Mouse (Mus musculus): ENCODE results near the gene Vti1a. TPM values are rescaled to one million over a fixed set of nuclear protein-coding genes. Genes with fewer than 3 reads are reported as not detected.
A peak's percentile ranks its signal among the peaks of the same experiment; 100 is the strongest.

The Vti1a gene
- polyA plus RNA-seq, 1 experiment: 6.8 TPM

- no peak for TF ChIP-seq GATA1 (IDR thresholded peaks at IDR 0.05; ENCODE audit: borderline replicate concordance, low read length)
- TF ChIP-seq FLI1 (IDR thresholded peaks at IDR 0.05; ENCODE audit: low read length): no peak
- Histone ChIP-seq H3K36me3 (replicated peaks; ENCODE audit: low read length) (peaks cover 27% of the 10 kb centered on the region), H3K27me3 (replicated peaks) (no peaks in the 10 kb centered on the region), H3K4me3 (replicated peaks) (no peak overlapping the region), H3K9me3 (no peaks in the 10 kb centered on the region), H3K4me1 (peaks cover 46% of the 10 kb centered on the region)
Measured at GRCm38 (mm10) chr19:55542461-55542860, 226.4 kb downstream of the Vti1a start.

GRCm38 (mm10) chr19:55543188-55543587, 227.1 kb downstream of the Vti1a start:
- no peak for TF ChIP-seq GATA1 (IDR thresholded peaks at IDR 0.05; ENCODE audit: borderline replicate concordance, low read length)
- no peak for TF ChIP-seq FLI1 (IDR thresholded peaks at IDR 0.05; ENCODE audit: low read length)
- no peaks in the 10 kb centered on the region for H3K9me3 ChIP-seq
- H3K4me3 ChIP-seq (replicated peaks): no peak overlapping the region
- peaks cover 24% of the 10 kb centered on the region for H3K36me3 ChIP-seq (replicated peaks; ENCODE audit: low read length)
- H3K4me1 ChIP-seq: peaks cover 46% of the 10 kb centered on the region
- H3K27me3 ChIP-seq (replicated peaks): no peaks in the 10 kb centered on the region

- Histone ChIP-seq H3K27me3 (replicated peaks) (no peaks in the 10 kb centered on the region), H3K9me3 (no peaks in the 10 kb centered on the region), H3K4me1 (peaks cover 56% of the 10 kb centered on the region), H3K4me3 (replicated peaks) (peak overlapping the region; percentile 15), H3K36me3 (replicated peaks; ENCODE audit: low read length) (peaks cover 20% of the 10 kb centered on the region)
- TF ChIP-seq FLI1 (IDR thresholded peaks at IDR 0.05; ENCODE audit: low read length) (no peak), GATA1 (IDR thresholded peaks at IDR 0.05; ENCODE audit: borderline replicate concordance, low read length) (no peak)
Measured at GRCm38 (mm10) chr19:55544498-55544897, 228.4 kb downstream of the Vti1a start.

- H3K36me3 ChIP-seq (replicated peaks; ENCODE audit: low read length): peaks cover 27% of the 10 kb centered on the region
- no peak for TF ChIP-seq GATA1 (IDR thresholded peaks at IDR 0.05; ENCODE audit: borderline replicate concordance, low read length)
- TF ChIP-seq FLI1 (IDR thresholded peaks at IDR 0.05; ENCODE audit: low read length): no peak
- H3K4me1 ChIP-seq: peaks cover 52% of the 10 kb centered on the region
Measured at GRCm38 (mm10) chr19:55545529-55545928, 229.4 kb downstream of the Vti1a start.

GRCm38 (mm10) chr19:55546009-55546528, 230.0 kb downstream of the Vti1a start:
- Histone ChIP-seq H3K27me3 (replicated peaks) (no peaks in the 10 kb centered on the region), H3K4me1 (peaks cover 52% of the 10 kb centered on the region), H3K4me3 (replicated peaks) (no peak overlapping the region), H3K36me3 (replicated peaks; ENCODE audit: low read length) (peaks cover 33% of the 10 kb centered on the region), H3K9me3 (no peaks in the 10 kb centered on the region)
- TF ChIP-seq GATA1 (IDR thresholded peaks at IDR 0.05; ENCODE audit: borderline replicate concordance, low read length) (no peak), FLI1 (IDR thresholded peaks at IDR 0.05; ENCODE audit: low read length) (no peak)

More at GRCm38 (mm10) chr19:55545529-55545928, 229.4 kb downstream of the Vti1a start:
- H3K9me3 ChIP-seq: no peaks in the 10 kb centered on the region
- H3K27me3 ChIP-seq (replicated peaks): no peaks in the 10 kb centered on the region
- no peak overlapping the region for H3K4me3 ChIP-seq (replicated peaks)

- TF ChIP-seq FLI1 (IDR thresholded peaks at IDR 0.05; ENCODE audit: low read length) (no peak), GATA1 (IDR thresholded peaks at IDR 0.05; ENCODE audit: borderline replicate concordance, low read length) (no peak)
- H3K9me3 ChIP-seq: no peaks in the 10 kb centered on the region
- peaks cover 38% of the 10 kb centered on the region for H3K4me1 ChIP-seq
- no peaks in the 10 kb centered on the region for H3K27me3 ChIP-seq (replicated peaks)
- H3K36me3 ChIP-seq (replicated peaks; ENCODE audit: low read length): peaks cover 37% of the 10 kb centered on the region
- H3K4me3 ChIP-seq (replicated peaks): no peak overlapping the region
Measured at GRCm38 (mm10) chr19:55548206-55548605, 232.1 kb downstream of the Vti1a start.

GRCm38 (mm10) chr19:55548656-55549055, 232.6 kb downstream of the Vti1a start:
- Histone ChIP-seq H3K9me3 (no peaks in the 10 kb centered on the region), H3K36me3 (replicated peaks; ENCODE audit: low read length) (peaks cover 40% of the 10 kb centered on the region), H3K27me3 (replicated peaks) (no peaks in the 10 kb centered on the region), H3K4me1 (peaks cover 38% of the 10 kb centered on the region), H3K4me3 (replicated peaks) (no peak overlapping the region)
- no peak for TF ChIP-seq FLI1 (IDR thresholded peaks at IDR 0.05; ENCODE audit: low read length)
- no peak for TF ChIP-seq GATA1 (IDR thresholded peaks at IDR 0.05; ENCODE audit: borderline replicate concordance, low read length)

- peaks cover 38% of the 10 kb centered on the region for H3K4me1 ChIP-seq
- no peak overlapping the region for H3K4me3 ChIP-seq (replicated peaks)
- peaks cover 47% of the 10 kb centered on the region for H3K36me3 ChIP-seq (replicated peaks; ENCODE audit: low read length)
- TF ChIP-seq GATA1 (IDR thresholded peaks at IDR 0.05; ENCODE audit: borderline replicate concordance, low read length): no peak
- TF ChIP-seq FLI1 (IDR thresholded peaks at IDR 0.05; ENCODE audit: low read length): no peak
- H3K27me3 ChIP-seq (replicated peaks): no peaks in the 10 kb centered on the region
- no peaks in the 10 kb centered on the region for H3K9me3 ChIP-seq
Measured at GRCm38 (mm10) chr19:55550176-55550575, 234.1 kb downstream of the Vti1a start.

- TF ChIP-seq FLI1 (IDR thresholded peaks at IDR 0.05; ENCODE audit: low read length) (no peak), GATA1 (IDR thresholded peaks at IDR 0.05; ENCODE audit: borderline replicate concordance, low read length) (no peak)
- H3K9me3 ChIP-seq: no peaks in the 10 kb centered on the region
- H3K27me3 ChIP-seq (replicated peaks): no peaks in the 10 kb centered on the region
- peaks cover 47% of the 10 kb centered on the region for H3K36me3 ChIP-seq (replicated peaks; ENCODE audit: low read length)
- peaks cover 50% of the 10 kb centered on the region for H3K4me1 ChIP-seq
- H3K4me3 ChIP-seq (replicated peaks): no peak overlapping the region
Measured at GRCm38 (mm10) chr19:55552339-55552738, 236.2 kb downstream of the Vti1a start.

- TF ChIP-seq FLI1 (IDR thresholded peaks at IDR 0.05; ENCODE audit: low read length): no peak
- no peak for TF ChIP-seq GATA1 (IDR thresholded peaks at IDR 0.05; ENCODE audit: borderline replicate concordance, low read length)
- H3K36me3 ChIP-seq (replicated peaks; ENCODE audit: low read length): peaks cover 43% of the 10 kb centered on the region
- H3K4me1 ChIP-seq: peaks cover 50% of the 10 kb centered on the region
- no peaks in the 10 kb centered on the region for H3K27me3 ChIP-seq (replicated peaks)
- H3K9me3 ChIP-seq: no peaks in the 10 kb centered on the region
- H3K4me3 ChIP-seq (replicated peaks): no peak overlapping the region
Measured at GRCm38 (mm10) chr19:55552861-55553260, 236.8 kb downstream of the Vti1a start.
